Mouse (Mus musculus): Measurements from ENCODE around the gene Tapbp.
"Not testable (repeated sequence)": the region's sequence is repeated elsewhere in the genome, so short reads cannot be mapped to it uniquely, and the experiment has no call there.

The Tapbp gene

DNA sequence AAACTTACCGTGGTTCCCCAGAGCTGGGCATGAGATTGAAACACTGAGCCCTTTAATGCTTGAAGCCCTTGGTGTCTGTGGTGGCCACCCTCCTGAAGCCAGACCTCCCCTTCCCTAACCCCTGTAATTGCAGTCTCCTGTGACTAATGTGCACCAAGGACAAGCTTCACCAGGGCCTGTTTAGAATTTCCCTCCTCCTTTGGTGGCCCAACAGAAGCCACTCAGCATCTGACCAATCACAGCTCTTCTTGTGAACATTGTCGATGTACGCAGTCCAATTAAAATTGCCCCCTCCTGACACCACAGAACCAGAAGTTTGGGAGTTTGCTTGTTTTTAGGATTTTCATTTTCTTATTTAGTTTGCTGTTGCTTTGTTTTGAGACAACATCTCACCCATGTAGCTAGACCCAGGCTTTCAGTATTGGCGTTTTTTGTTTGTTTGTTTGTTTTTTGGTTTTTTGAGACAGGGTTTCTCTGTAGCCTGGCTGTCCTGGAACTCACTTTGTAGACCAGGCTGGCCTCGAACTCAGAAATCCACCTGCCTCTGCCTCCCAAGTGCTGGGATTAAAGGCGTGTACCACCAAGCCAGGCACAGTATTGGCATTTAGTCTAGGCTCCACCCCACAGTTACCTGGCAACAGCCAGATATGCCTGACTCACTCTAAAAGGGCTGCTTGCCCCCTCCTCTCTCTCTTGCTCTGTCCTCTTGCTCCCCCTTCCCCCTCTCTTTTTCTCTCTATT is 11.6 kb upstream of the Tapbp start:
- CTCF ChIA-PET: not testable (repeated sequence)

DNA sequence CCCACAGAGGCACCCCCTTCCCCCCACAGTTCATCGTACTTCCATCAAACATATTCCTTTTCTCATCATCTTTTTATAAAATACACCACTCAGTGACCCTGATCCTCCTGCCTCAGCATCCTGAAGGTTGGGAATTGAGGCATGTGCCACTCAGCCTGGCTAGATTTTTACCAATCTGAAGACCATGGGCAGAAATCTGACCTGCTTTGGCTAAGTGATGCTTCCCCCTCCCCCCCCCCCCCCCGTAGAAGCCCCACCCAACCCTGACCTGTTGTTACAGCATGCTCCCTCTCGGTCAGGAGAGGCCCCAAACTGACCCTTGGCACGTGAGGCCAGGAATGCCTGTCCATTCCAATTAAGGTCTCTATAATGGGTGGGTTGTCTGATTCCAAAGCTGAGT is 10.9 kb upstream of the Tapbp start, which contains the start of gene Platr17:
Gene Platr17 (plus strand): TSS at position 301 of the 400 bp plus-strand sequence.
- CTCF ChIA-PET: not testable (repeated sequence)

DNA sequence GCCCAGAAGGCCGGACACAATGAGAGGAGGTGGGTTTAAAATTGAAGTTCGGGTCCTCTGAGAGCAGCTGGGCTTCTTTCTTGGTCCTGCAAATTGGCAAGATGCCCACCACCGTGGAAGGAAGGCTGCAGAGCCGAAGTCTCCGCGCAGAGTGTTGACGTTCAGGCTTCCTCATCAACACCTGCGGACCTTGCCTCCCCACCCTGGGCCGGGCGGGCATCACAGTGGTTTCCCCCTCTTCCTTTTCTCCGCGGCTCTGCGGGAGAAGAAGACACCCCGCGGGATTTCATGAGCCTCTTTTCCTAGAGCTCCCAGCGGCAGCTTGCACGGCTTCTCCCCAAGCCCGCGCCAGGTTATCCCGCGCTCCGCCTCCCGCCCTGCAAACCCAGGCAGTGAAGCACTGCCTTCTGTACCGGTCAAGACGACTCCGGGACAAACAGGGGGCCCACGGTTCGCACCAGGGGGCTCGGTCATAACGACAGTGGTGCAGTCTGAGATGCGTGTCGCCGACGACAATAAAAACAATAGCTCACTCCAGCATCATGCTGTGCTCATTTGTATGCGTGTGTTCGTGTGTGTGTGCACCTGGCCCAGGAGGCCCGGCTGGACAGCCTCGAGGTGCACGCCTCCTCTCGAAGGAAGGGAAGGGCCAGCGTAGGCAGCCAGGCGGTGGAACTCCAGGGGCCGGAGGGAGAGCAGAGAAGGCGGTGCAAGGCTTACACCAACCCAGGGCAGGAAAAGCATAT is 7.2 kb upstream of the Tapbp start:
- CTCF ChIA-PET: interaction anchor here (1.6 kb wide), 1 partner anchor 11 kb away, joined by 3 read pairs; no protein-coding TSS in a partner anchor

DNA sequence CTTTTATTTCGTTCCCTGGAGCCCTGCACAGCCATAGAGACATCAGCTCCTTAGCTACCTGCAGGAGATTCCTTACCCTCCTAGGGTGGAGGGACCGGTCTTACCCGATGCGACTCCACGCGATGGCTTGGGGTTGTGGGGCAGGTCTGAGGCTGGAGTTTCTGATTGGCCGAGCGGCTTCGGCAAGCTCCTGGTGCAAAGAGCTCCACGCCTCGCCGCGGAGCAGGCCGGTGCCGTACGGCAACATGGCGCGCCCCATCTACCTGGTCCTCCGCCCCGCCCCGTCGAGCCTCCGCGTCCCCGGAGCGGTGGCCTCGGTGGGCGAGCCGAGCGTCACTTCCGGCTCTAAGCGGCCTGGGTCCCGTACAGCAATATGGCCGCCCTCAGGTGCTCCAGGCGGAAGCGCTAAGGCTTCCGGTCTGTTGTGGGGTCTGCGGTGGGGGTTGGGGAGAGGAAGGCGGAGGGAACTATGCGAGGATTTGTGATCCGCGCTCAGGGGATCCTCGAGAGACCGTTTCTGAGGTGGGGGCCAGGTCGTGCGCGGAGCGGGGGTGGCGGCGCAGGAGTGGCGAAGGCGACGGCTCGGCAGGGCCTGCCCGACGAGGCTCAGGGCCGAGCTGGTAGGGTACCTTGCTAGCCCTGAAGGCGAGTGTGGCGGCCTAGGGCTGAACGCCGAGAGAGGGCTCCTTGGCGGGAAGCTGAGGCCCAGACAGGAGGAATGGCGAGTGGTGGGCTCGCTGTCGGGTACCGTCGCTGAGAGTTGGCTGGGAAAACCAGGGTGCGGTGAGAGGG is 6.4 kb upstream of the Tapbp start, which contains the start of gene Daxx:
Gene Daxx (plus strand): TSS at position 338 of the 792 bp plus-strand sequence.
- CTCF ChIA-PET: interaction anchor here (1.0 kb wide), 1 partner anchor 12 kb away, joined by 3 read pairs; no protein-coding TSS in a partner anchor

DNA sequence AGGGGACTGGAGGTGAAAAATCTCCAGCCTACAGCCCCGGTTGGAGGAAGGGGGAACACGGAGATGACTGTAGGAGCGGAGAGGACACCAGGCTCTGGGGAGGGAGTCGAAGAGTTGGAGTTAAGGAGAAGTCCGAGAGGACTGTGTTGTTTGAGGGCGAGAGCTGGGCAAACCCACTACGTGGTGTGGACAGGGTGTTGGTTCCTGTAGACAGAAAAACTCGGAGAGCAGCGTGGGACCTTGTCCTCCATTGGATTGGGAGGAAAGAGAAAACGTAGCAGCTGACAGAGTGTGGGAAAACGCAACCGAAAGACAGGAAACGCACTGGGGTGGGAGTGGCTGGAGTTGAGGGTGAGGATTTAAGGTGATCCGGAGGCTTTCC is 5.8 kb upstream of the Tapbp start:
- CTCF ChIA-PET: interaction anchor here (0.9 to 1.0 kb wide), 2 partner anchors 12 kb away, joined by 3 to 6 read pairs; no protein-coding TSS in a partner anchor

DNA sequence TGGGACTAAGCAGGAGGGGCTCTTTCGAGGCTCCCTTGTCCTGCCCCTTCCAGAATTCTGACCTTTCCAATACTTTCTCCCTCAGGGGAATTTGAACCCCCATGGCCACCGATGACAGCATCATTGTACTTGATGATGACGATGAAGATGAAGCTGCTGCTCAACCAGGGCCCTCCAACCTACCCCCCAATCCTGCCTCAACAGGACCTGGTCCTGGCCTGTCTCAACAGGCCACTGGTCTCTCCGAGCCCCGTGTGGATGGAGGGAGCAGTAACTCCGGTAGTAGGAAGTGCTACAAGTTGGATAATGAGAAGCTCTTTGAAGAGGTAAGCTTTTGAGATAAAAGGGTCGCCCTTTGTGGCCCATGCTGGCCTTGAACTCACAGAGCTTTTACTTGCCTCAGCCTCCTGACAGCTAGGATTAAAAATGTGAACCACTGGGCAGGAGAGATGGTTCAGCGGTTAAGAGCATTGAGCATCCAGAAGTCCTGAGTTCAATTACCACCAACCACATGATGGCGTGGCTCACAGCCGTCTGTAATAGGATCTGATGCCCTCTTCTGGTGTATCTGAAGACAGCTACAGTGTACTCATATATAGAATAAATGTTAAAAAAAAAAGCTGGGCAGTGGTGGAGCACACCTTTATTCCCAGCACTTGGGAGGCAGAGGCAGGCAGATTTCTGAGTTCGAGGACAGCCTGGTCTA is 5.2 kb upstream of the Tapbp start:
- CTCF ChIA-PET: interaction anchor here (0.5 to 1.1 kb wide), 6 partner anchors 11 to 470 kb away, joined by 3 to 6 read pairs (median 5); no protein-coding TSS in a partner anchor

DNA sequence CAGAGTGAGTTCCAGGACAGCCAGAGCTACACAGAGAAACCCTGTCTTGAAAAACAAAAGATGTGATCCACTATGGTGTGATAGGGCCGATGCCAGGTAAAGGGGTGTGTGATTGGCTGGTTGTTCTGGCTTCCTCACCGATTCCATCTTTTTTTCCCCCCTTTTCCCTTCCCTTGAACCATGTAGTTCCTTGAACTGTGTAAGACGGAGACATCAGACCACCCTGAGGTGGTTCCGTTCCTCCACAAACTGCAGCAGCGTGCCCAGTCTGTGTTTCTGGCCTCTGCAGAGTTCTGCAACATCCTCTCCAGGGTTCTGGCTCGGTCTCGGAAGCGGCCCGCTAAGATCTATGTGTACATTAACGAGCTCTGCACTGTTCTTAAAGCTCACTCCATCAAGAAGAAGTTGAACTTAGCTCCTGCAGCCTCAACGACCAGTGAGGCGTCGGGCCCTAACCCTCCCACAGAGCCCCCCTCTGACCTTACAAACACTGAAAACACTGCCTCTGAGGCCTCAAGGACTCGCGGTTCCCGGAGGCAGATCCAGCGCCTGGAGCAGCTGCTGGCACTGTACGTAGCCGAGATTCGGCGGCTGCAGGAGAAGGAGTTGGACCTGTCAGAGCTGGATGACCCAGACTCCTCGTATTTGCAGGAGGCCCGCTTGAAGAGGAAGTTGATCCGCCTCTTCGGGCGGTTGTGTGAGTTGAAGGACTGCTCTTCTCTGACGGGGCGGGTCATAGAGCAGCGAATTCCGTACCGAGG is 4.5 kb upstream of the Tapbp start:
- CTCF ChIA-PET: interaction anchor here (0.5 to 1.1 kb wide), 4 partner anchors 16 to 1926 kb away, joined by 3 to 14 read pairs (median 5); no protein-coding TSS in a partner anchor

DNA sequence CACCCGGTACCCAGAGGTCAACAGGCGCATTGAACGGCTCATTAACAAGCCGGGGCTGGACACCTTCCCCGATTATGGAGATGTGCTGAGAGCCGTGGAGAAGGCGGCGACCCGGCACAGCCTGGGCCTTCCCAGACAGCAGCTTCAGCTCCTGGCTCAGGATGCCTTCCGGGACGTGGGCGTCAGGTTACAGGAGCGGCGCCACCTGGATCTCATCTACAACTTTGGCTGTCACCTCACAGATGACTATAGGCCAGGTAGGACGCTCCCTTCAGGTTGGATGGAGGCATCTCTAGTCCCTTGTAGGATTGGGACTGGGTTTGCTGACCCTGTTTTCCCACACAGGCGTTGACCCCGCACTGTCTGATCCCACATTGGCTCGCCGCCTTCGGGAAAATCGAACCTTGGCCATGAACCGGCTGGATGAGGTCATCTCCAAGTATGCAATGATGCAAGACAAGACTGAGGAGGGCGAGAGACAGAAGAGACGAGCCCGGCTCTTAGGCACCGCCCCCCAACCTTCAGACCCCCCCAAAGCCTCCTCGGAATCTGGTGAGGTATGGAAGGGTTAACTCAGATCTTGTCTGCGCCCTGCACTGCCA is 3.8 kb upstream of the Tapbp start:
- CTCF ChIA-PET: interaction anchor here (0.6 to 1.1 kb wide), 2 partner anchors 17 to 1925 kb away, joined by 5 to 14 read pairs; no protein-coding TSS in a partner anchor

DNA sequence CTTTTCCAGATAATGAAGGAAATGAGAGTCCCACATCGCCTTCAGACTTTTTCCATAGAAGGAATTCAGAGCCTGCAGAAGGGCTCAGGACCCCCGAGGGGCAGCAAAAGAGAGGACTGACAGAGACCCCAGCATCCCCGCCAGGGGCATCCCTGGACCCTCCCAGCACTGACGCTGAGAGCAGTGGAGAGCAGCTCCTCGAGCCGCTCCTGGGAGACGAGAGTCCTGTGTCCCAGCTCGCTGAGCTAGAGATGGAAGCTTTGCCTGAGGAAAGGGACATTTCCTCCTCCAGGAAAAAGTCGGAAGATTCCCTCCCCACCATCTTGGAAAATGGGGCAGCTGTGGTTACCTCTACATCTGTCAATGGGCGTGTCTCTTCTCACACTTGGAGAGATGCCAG is 2.4 kb upstream of the Tapbp start:
- CTCF ChIA-PET: no interaction called here

DNA sequence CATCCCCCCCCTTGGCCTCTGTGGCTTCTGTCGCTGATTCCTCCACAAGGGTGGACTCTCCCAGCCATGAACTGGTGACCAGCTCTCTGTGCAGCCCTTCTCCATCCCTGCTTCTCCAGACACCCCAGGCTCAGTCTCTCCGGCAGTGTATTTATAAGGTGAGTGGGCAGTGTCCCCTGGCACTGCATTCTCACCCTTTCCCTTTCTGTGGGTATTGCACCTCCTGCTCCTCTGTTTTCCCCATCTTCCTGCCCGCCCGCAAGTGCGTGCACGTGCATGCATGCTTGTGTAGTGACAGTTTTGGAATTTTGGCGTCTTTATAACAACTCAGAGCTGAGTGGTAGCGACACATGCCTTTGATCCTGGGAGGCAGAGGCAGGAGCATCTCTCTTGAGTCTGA is 1.8 kb upstream of the Tapbp start:
- CTCF ChIA-PET: no interaction called here

DNA sequence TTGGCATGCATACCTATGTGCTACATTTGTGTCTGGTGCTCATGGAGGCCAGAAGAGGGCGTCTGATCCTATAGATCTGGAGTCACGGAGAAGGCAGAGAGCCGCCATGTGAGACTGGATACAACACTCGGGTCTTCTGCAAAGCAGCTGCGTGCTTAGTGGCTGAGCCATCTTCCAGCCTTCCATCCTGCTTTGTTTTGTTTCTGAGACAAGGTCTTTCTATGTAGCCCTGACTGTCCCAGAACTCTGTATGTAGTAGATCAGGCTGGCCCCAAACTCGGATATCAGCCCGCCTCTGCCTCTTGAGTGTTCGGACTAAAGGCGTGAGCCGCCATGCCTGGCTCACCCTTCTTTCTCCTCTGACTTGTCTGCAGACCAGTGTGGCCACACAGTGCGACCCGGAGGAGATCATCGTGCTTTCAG is 719 bp upstream of the Tapbp start:
- CTCF ChIA-PET: interaction anchor here (0.6 to 1.4 kb wide), 3 partner anchors 17 to 1291 kb away, joined by 3 to 6 read pairs (median 5); no protein-coding TSS in a partner anchor

DNA sequence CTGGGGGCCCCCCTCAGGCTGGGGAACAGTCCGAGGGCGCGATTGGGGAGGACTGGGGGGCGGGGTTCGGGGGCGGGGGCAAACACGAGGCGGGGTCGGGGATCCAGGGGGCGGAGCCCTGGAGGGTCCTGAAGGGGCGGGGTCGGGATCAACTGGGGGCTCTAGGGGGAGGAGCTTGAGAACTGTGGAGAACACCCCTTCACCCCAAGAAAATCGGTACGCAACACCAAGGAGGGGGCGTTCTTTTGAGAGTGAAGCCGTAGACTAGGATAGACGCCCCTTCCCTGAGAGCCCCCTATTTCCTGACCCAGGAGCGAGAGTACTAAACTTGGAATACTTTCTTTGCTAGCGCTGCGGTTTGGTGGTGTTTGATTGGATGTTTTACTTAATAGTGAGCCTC is 595 bp downstream of the Tapbp start:
- CTCF ChIA-PET: no interaction called here

DNA sequence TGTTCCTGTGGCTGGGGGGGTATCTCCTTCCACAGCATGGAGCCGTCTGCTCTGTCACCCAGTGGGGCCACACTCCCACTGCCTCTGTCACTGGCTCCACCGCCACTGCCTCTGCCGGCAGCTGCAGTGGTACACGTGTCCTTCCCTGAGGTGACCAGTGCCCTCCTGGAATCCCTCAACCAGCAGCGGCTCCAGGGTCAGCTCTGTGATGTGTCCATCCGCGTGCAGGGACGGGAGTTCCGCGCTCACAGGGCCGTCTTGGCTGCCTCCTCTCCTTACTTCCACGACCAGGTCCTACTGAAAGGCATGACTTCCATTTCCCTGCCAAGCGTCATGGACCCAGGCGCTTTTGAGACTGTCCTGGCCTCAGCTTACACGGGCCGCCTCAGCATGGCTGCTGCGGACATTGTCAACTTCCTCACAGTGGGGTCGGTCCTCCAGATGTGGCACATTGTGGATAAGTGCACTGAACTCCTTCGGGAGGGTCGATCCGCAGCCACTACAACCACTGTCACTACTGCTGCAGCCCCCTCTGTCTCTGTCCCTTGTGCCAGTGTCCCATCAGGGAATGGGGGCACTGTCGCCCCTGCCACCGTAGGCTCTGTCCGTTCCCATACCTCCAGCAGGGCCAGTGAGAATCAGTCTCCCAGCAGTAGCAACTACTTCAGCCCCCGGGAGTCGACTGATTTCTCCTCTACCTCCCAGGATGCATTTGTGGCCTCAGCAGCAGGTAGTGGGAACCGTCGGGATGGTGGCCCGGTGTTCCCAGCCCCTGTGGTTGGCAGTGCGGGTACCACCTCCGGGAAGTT is 1.4 kb downstream of the Tapbp start:
- CTCF ChIA-PET: interaction anchor here (0.7 kb wide), 1 partner anchor 11 kb away, joined by 3 read pairs; no protein-coding TSS in a partner anchor

DNA sequence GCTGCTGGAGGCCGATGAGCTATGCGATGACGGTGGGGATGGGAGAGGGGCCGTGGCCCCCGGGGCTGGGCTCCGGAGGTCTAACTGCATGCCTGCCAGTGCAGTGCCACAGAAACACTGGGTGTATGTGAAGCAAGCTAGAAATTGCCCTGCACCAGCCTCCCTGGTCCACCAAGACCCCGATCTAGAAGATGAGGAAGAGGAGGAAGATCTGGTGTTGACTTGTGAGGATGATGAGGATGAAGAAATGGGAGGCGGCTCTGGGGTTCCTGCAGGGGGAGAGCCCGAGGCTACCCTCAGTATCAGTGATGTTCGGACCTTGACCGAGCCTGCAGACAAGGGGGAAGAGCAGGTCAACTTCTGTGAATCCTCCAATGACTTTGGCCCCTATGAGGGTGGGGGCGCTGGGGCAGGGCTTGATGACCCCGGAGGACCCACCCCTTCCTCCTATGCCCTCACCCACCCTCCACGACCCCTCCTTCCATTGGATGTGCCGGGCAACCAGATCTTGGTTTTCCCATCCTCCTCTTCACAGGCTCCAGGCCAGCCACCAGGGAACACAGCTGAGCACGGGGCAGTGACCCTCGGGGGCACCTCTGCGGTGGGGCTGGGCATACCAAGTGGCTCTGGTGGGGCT is 2.1 kb downstream of the Tapbp start:
- CTCF ChIA-PET: interaction anchor here (0.7 kb wide), 1 partner anchor 10 kb away, joined by 3 read pairs; no protein-coding TSS in a partner anchor

DNA sequence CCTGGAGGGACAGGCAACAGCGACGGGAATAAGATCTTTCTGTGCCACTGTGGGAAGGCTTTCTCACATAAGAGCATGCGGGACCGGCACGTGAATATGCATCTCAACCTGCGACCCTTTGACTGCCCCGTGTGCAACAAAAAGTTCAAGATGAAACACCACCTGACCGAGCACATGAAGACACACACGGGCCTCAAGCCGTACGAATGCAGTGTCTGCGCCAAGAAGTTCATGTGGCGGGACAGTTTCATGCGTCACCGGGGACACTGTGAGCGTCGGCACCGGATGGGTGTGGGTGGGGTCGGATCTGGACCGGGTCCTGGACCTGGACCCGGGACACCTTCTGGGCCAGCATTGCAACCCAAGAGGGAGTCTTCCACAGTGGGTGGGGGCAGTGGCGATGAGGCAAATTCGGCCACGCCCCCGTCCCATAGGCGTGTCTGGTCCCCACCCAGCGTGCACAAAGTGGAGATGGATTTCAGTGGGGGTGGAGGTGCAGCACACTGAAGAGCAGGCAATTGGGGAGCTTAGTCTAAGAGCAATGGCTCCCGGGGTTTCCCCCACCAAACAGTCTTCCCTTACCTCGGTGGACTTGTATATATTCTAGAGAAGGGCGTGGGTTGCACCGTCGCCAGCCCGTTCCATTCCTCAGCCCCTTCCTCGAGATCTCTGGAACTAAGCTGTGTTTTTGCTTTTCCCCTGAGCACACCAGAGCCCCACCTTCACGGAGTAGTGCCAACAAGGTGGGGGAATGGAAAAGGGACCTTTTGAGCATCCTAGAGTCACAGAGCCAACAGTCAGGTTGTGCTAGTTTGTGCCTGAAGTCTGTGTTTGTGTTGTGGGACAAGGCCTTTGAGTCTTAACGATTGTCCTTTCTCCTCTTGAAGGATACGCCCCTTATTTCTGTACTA is 2.8 kb downstream of the Tapbp start:
- CTCF ChIA-PET: no interaction called here

DNA sequence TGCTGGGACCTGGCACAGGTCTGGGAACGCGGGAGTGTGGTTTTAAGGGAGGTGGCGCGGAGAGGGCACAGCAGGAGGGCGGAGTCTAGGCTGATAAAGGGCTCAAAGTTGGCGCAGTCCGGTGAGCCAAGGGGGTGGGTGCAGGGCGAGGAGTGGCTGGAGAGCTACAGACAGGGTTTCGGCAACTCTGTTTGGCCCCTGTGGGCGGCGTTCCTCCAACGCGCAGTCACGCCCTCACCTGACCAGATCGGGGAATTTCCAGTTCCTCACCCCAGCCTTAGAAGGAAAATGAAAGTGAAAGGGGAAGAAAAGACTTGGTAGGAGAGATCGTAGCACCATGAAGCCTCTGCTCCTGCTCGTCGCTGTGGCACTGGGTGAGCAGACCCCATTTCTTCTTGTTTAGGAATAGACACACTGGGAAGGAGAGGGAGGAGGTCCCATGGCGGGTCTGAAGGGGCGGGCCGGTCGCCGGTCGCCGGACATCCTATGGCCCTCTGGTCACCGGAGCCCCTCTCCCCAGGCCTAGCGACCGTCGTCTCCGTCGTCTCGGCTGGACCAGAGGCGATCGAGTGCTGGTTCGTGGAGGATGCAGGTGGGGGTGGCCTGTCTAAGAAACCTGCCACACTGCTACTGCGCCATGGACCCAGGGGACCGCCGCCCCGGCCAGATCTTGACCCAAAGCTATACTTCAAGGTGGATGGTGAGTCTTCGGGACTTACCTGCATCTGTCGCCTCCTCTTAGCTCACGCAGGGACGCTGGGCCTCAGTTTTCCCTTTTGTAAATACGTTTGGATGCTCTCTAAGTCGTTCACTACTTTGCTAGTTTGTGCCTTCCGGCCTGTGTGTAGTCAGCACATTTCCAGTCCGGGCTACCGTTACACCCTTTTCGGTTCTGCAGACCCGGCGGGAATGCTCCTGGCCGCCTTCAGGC is 3.9 kb downstream of the Tapbp start:
- CTCF ChIA-PET: interaction anchor here (0.6 kb wide), 1 partner anchor 917 kb away, joined by 3 read pairs; no protein-coding TSS in a partner anchor

All from spleen, embryonic (tissue).